ENCODE assay signal across 8 mouse cellular contexts in the genomic region with DNA sequence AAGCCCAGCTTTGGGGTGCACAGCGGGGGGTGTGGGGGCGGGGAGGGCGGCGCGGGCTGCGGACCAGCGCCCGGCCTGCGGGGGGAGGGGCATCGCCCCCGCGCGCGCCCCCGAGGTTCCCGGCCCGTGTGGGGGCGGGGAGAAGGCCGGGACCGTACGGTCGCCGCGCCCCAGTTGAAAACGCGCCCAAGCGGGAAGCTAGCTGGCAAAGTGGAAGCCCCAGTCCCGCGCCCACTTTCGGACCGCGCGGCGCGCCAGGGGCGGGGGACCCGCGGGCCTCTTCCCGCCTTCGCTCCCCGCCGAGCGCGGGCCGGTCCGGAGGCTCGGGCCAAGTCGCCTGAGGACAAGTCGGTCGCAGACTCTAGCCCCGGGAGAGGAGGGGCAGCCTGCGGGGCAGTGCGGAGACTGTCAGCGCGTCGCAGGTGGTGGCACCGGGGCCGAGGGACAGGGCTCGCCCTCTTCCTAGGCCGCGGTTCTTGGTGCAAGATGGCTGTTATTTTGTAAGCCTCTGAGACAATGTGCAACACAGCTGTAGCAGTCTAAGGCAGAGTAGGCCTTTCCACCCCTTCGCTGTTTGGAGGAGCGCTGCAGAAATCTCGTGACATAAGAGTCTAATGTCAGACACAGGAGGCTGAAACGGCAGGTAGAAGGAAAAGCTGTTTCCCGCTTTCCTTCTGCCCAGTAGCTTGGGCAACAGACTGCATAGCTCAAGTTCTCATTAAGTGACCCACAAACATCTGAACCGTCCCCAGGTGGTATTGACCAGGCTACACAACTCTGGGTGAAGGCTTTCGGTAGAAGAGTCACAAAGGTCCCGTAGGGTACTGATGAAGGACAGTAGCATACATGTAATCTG. TPM values are rescaled to one million over a fixed set of nuclear protein-coding genes. Genes with fewer than 3 reads are reported as not detected.
A peak's percentile ranks its signal among the peaks of the same experiment; 100 is the strongest.
DNase-seq lines count a peak whose midpoint lies in the region; ATAC-seq lines count a peak whose summit lies in the region.

A gene (minus strand): TSS at position 59 of the 856 bp plus-strand sequence.

- H3K27ac ChIP-seq in embryonic facial prominence, embryonic 10.5 days (replicated peaks) = peak within 1 kb of the TSS; percentile 100
- peak within 1 kb of the TSS; percentile 100 for H3K27ac ChIP-seq in limb, embryonic 10.5 days
- peak within 1 kb of the TSS; percentile 97 for H3K27ac ChIP-seq in midbrain, embryonic 11.5 days (ENCODE audit: low read depth, low read length)

- H3K4me1 ChIP-seq in embryonic facial prominence, embryonic 10.5 days = peaks cover 29% of the 10 kb centered on the region
- peaks cover 21% of the 10 kb centered on the region for H3K4me1 ChIP-seq in limb, embryonic 10.5 days
- peaks cover 25% of the 10 kb centered on the region for H3K4me1 ChIP-seq in midbrain, embryonic 11.5 days (ENCODE audit: control insufficient read depth, insufficient read depth, low read length)

- 1% methylated on average over 66 of the region's 69 CpGs for WGBS in embryonic facial prominence, embryonic 10.5 days
- 2% methylated on average over 69 of the region's 69 CpGs for WGBS in limb, embryonic 10.5 days
- WGBS in midbrain, embryonic 11.5 days = 2% methylated on average over 58 of the region's 69 CpGs

- DNase-seq in embryo, embryonic 11 days = peak; percentile 71
- no peak for DNase-seq in embryo, embryonic 9.5 days (ENCODE audit: extremely low spot score)
- no peak for DNase-seq in embryonic facial prominence, embryonic 10.5 days (ENCODE audit: low spot score)
- peak; percentile 93 for DNase-seq in heart, adult 18-20 months
- DNase-seq in kidney, adult 18-20 months = peak; percentile 94
- DNase-seq in limb, embryonic 10.5 days (ENCODE audit: low spot score) = no peak
- DNase-seq in midbrain, embryonic 11.5 days (ENCODE audit: low spot score, missing footprints) = peak; percentile 95
- DNase-seq in spleen, postnatal 36 days (ENCODE audit: low spot score in 2 of 2) = peak; percentile 88 to 91

- H3K9me3 ChIP-seq in embryonic facial prominence, embryonic 10.5 days = no peaks in the 10 kb centered on the region
- H3K9me3 ChIP-seq in limb, embryonic 10.5 days (replicated peaks) = no peaks in the 10 kb centered on the region
- no peaks in the 10 kb centered on the region for H3K9me3 ChIP-seq in midbrain, embryonic 11.5 days (ENCODE audit: control insufficient read depth, low read length)

- H3K27me3 ChIP-seq in embryonic facial prominence, embryonic 10.5 days (replicated peaks; ENCODE audit: low read depth, poor library complexity, severe bottlenecking) = no peaks in the 10 kb centered on the region
- H3K27me3 ChIP-seq in limb, embryonic 10.5 days (ENCODE audit: low read depth, poor library complexity, severe bottlenecking) = no peaks in the 10 kb centered on the region
- no peaks in the 10 kb centered on the region for H3K27me3 ChIP-seq in midbrain, embryonic 11.5 days (ENCODE audit: control insufficient read depth, insufficient read depth, low read length)

- H3K4me2 ChIP-seq in midbrain, embryonic 11.5 days = peak within 1 kb of the TSS; percentile 78

- H3K9ac ChIP-seq in midbrain, embryonic 11.5 days (ENCODE audit: low read length) = peak within 1 kb of the TSS; percentile 98

- ATAC-seq in midbrain, embryonic 11.5 days (ENCODE audit: low FRiP score) = peak; percentile 77

- peak within 1 kb of the TSS; percentile 96 for H3K4me3 ChIP-seq in embryonic facial prominence, embryonic 10.5 days
- peak within 1 kb of the TSS; percentile 96 for H3K4me3 ChIP-seq in limb, embryonic 10.5 days
- peak within 1 kb of the TSS; percentile 94 for H3K4me3 ChIP-seq in midbrain, embryonic 11.5 days (ENCODE audit: low read depth, low read length)

- peaks cover 26% of the 10 kb centered on the region for H3K36me3 ChIP-seq in embryonic facial prominence, embryonic 10.5 days (replicated peaks)
- H3K36me3 ChIP-seq in limb, embryonic 10.5 days = peaks cover 32% of the 10 kb centered on the region
- peaks cover 8% of the 10 kb centered on the region for H3K36me3 ChIP-seq in midbrain, embryonic 11.5 days (ENCODE audit: control insufficient read depth, insufficient read depth, low read length)

RNA-seq across cellular contexts. Expression of the gene that starts here (rescaled TPM):
- polyA plus RNA-seq in embryonic facial prominence, embryonic 10.5 days (2016; fragmentation: Nextera tagmentation; extraction: Ambion mirVana) = 2,636 and 2,772 TPM in 2 replicates
- total RNA-seq in heart, adult 18-20 months (2021) = 100 to 1,000 TPM; 363 to 405 TPM
- 2,611 and 2,929 TPM in 2 replicates for polyA plus RNA-seq in limb, embryonic 10.5 days (2016; fragmentation: Nextera tagmentation; extraction: Ambion mirVana)
- 3,662 and 3,728 TPM in 2 replicates for polyA plus RNA-seq in midbrain, embryonic 11.5 days (2014; fragmentation: Nextera tagmentation; extraction: Ambion mirVana)

Comparison
In these comparisons a context has a peak if more than half of its experiments do, and no peak if none do; other contexts are left out.
1. DNase-seq: peak in embryo, embryonic 11 days (single experiment), heart, adult 18-20 months (2 of 2), kidney, adult 18-20 months (single experiment), midbrain, embryonic 11.5 days (single experiment) and spleen, postnatal 36 days (2 of 2); none in embryo, embryonic 9.5 days (single experiment), embryonic facial prominence, embryonic 10.5 days (single experiment) and limb, embryonic 10.5 days (single experiment).
2. Peak in every context shown above with its lines, with median percentiles within 50 percentile points of each other: H3K27ac ChIP-seq and H3K4me3 ChIP-seq.